Mouse (Mus musculus): ENCODE results near the gene Arhgap15.
A peak's percentile ranks its signal among the peaks of the same experiment; 100 is the strongest.

The Arhgap15 gene

DNA sequence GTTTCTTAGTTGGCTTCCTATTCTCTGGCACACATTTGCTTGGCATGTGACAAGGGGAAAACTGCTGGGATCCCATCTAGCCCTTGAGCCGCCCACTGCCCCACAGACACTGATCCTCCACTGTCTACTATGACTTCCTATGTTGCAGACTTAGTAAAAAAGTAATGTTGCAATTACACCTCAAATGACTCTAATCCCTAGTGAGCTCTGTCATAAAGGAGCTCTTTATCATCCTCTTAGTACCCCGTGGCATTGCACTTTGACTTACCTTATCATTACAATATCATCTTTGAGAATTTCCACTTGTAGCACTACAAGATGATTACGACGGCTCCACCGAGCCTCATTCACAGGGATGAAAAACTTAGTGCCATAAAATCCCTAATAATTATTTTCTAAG, 190.6 kb downstream of the Arhgap15 start:
- DNase-seq: no peak

GRCm38 (mm10) chr2:43945679-43946078, 197.1 kb downstream of the Arhgap15 start:
- DNase-seq: no peak

DNA sequence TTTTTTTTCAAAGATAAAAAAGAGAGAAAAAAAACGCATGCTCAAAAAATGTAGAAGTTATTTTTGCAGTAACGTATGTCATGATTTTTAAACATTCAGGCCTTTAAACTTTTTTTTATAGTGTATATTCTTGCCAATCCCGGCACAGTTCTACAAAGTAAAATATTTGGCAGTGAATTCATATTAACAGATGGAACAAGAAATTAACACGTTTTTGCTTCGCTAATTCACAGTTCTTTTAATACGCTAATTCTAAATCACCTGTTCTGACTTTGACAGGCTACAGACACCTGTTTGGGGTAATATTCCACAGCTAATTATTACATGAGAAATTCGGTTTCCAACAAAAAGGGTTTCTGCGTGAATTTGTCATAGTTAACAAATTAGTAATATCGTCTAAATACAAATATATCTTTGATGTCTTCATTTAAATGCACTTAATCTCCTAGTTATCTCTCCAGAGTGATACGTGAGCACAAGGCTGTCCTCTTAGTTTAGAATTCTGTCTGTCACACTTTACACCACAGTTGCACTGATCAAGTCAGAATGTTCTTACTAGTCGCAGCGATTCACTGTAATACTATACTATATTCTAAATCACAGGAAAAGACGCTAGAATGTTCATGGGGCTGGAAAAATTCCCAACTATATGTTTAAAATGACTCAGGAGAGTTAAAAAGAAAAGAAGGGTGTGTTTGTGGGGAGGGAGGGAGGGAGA, 201.3 kb downstream of the Arhgap15 start:
- DNase-seq: no peak

- no peak for DNase-seq
Observed at GRCm38 (mm10) chr2:43950741-43951140, 202.1 kb downstream of the Arhgap15 start.

DNA sequence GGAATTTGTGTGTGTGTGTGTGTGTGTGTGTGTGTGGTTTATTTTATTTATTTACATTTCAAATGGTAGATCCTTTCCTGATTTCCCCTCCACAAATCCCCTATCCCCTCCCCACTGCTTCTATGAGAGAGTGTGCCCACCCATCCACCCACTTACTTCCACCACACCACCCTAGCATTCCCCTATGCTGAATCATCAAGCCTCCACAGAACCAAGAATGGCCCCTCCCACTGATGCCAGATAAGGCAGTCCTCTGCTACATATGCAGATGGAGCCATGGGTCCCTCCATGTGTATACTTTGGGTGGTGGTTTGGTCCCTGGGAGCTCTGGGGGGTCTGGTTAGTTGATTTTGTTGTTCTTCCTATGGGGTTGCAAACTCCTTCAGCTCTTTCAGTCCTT, 210.6 kb downstream of the Arhgap15 start:
- peak in 1 of 2 experiments; percentile 3 for DNase-seq

- DNase-seq: no peak
Observed at GRCm38 (mm10) chr2:43962466-43962865, 213.8 kb downstream of the Arhgap15 start.

- no peak for DNase-seq
Observed at GRCm38 (mm10) chr2:43968581-43968980, 220.0 kb downstream of the Arhgap15 start.

DNA sequence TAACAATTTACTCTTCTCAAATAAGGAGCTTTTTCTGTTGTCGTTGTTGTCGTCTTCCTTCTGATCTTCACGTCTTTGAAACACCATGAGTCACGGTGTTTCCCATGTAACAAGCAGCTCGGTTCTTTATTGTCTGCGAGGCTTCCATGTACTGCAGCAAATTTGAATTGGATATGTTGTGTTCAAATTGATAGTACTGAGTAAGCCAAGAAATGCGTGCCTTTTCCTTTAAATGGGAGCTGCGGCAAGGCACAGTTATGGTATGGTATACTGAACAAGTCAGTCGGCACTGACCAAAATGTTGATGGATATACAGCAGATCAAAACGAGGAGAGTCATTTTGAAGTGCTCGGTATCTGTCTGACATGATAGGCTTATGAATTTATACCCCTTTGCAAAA, 229.1 kb downstream of the Arhgap15 start:
- DNase-seq: no peak

DNA sequence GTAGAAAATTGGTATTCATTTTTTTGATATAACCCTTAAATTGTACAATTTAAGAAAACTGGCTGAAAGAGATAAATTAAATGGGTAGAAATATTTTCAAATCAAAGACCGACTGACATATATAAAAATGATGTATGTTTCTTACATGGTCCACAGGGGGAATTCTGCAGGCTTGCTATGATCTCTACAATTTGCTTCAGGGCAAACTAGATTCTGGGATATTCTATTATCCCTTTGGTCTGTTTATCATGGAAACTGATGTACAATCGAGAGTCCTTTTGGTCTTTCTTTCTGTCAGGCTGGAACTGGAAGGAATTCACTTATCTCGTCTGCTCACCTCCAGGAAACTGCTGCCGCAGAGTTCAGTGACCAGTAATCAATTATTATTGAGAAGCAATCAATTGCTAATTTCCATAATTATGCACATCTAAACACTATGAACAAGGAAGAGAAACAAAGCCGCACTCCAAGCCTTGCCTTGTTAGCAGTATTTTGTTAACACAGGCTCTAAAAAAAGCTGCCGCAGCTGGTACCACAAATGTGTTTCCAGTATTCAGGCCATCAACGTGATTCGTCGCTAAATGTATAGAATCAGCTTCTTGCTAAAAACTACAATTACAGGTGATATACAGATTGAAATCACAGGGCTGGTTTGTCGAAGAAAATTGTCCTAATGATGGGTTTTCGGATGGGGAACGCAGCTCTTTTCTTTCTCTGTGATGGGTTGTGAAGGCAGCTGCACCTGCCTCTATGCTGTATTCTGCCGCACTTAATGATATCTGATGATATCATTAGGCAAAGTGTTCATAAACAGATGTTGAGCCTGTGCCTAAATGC, 229.8 kb downstream of the Arhgap15 start:
- no peak for DNase-seq

- no peak for DNase-seq
Observed at GRCm38 (mm10) chr2:43986066-43986465, 237.4 kb downstream of the Arhgap15 start.

GRCm38 (mm10) chr2:43987919-43988318, 239.3 kb downstream of the Arhgap15 start:
- no peak for DNase-seq

DNA sequence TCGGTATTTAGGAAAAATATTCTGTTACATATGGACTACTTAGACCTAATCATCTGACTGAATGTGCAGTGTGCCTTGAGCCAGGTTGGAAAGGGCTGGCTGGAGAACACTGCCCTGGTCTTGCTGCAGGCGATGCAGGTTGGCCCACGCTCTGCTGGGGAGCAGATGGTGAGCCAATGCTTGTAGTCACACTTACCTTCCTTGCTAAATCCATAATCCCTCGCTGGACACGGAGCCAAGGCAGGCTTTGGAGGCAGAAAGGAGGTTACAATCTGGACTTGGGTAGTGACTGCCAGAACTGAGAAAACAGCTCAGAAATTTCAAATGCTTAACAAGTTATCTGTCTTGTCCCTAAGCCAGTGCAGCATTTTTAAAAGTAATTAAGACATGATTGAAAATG, 241.2 kb downstream of the Arhgap15 start:
- DNase-seq: no peak

DNA sequence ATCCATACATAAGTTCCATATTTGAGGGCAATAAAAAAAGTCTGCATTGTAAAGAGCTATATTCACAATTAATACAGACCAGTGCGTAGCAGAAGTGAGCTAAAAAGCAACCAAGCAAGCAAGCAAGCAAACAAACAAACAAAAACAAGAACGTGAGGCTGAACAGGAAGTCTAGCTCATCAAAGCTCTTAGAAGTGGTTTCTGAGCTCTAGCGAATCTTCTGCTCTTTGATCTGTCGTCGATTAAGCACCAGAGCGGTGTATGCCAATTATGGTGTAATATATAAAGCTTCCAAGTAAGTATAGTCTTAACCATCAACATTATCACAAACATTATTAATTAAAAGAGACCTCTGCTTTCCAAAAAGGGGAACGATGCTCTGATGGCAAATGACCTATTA, 243.9 kb downstream of the Arhgap15 start:
- no peak for DNase-seq

GRCm38 (mm10) chr2:44002454-44002853, 253.8 kb downstream of the Arhgap15 start:
- DNase-seq: no peak

GRCm38 (mm10) chr2:44010249-44010648, 261.6 kb downstream of the Arhgap15 start:
- DNase-seq: no peak

DNA sequence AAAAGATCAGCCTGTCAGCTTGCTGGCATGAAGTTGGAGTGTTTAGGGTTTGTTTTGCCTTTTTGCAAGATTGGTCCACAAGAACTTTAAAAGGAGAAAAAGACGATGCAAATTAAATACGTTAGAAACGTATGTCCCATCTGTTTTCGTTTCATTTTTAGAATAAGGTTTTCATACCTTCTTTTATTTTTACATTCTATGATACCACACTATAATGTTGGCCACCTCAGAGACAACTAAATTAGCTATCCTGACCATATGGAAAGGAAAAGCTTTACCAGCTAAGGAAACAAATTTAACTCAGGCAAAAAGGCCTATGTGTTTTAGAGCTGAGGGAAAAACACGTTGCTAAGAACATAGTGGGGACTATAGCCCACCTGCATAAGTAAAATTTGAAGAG, 264.8 kb downstream of the Arhgap15 start:
- DNase-seq: no peak

- no peak for DNase-seq
Observed at GRCm38 (mm10) chr2:44016720-44017119, 268.1 kb downstream of the Arhgap15 start.

DNA sequence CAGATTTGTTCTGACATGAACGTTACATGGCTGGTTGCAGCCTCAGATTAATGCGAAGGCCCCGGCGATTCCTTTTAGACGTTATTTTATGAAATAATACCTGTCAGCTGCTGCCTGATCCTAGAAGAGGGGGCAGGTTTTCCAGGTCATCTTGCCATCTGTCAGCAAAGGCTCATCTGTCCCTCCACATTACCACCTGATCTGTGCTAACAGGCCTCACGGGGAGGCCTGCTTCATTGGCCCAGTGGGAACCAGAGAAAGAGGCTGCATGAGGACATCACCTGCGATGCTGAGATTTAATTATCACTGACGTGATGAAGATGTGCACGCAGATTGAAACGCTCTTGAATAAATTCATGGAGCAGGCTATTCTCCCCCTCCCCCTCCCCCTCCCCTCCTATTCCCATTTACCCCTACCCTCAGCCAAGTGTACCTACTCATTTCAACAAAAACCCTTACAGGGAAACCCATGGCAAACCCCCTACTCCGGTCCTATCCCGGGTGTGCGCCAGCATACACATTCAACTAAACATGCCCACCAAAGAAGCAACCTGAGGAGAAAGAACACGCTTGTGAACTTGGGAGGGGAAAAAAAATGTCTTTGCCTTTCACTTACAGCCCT, 268.9 kb downstream of the Arhgap15 start:
- DNase-seq: no peak

- no peak for DNase-seq
Observed at GRCm38 (mm10) chr2:44018033-44018432, 269.4 kb downstream of the Arhgap15 start.

DNA sequence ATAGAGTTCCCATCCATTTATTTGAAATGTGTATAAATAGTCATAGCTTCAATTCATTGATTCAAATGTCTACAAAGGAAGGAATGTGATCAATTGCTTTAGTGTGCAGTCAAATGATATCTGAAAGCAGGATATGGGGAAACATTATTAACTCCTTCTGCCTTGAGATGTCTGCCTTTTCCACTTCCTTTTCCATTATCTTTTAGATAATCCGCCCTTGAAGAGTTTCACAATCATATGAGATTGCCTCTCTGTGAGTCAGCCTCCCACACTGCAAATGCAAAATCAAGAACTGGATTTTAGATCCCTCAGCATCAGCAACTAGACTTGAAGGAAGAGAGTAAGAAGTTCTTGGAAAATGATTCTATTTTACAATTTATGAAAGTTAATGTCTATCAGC, 276.1 kb downstream of the Arhgap15 start:
- no peak for DNase-seq

- DNase-seq: no peak
Observed at GRCm38 (mm10) chr2:44029035-44029715, 280.6 kb downstream of the Arhgap15 start.

DNA sequence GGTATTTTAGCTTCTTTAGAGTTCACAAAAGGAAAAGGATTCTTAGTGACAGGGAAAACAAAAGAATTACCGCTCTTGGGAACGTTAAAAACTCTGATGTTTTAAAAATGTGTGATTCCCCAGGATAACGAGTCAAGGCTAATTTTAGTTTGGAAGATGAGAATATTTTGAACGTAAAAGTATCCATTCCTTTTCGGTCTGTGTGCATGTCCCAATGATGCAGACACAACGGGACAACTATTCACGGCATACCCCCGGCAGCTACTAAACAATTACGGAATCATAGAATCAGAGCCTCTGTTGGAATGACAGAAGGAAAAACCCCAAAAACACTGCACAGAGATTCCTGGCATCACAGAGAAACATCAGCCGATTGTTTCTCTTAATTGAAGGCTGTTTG, 281.2 kb downstream of the Arhgap15 start:
- DNase-seq: no peak

DNA sequence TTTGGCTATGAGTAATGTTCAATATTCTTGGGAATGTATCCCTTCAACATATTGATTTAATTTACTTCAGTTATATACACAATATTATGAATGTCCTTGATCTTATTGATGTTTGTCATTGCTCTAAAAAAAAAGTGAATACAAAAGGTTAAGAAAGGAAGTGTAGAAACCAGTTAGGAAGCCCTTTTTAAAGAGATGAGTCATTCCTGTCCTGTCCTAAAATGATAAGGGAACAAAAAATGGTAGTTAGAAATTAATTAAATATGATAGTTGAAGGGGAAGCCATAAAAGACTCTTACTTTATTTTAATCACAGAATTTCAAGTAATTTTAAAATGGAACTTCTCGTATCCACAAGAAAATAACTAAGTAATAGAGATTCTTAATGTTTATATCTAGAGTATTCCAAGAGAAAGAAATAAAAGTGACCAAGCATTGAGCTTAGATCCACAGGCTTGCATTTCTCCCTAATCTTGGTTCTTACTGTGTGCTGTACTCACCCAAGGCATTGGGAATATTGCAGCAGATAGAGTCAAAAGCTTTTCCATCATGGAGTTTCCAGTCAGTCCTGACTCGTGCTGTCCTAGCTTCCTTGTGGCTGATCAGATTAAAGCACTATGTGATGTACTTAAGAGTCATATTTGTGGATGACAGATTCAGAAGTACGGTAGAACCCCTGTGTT, 291.0 kb downstream of the Arhgap15 start:
- DNase-seq: no peak
